In the genomic region with DNA sequence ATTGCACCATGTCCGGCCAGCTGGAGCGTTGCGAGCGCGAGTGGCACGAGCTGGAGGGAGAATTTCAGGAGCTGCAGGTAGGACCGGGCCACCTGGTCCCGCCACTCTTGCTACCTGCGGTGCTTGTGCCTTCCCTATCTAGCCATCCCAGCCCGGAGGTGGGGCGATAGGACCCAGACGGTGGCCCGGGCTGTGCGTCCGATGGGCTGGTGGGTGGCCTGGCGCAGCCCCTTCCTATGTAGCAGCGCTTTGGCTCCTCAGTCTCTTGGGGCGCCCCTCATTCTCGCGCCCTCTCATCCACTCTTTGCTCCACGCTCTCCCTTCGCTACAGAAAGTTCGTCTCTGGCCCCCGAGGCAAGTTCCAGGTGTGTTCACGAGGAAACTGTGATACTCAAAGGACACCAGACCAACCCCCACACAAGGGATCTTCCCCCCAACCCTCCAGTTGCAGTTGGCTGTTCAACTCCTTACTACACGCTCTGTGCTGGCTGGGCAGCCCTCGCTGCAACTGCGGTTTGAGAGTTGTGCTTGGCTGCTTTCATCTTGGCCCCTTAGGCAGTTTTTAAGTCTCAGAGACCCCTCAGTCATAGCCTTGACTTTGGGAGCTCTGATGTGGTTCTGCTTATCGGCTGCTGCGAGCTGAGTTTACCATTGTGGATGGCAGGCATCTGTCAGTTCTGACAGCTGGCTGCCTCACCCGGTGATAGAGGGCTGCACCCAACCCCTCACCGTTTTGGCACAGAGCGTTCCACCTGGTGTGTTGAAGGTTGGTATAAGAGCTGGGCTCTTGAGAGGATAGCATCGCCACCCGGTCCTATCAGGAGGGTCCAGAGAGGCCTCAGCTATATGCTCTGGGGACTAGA, we compare ENCODE assay signal across 8 mouse cellular contexts. TPM values are rescaled to one million over a fixed set of nuclear protein-coding genes. Genes with fewer than 3 reads are reported as not detected.
DNase-seq lines count a peak whose midpoint lies in the region; ATAC-seq and TF ChIP-seq lines count a peak whose summit lies in the region.

No protein-coding gene starts in this region.

- H3K4me1 ChIP-seq in kidney, embryonic 14.5 days (ENCODE audit: control insufficient read depth, insufficient read depth, low read length): peaks cover 16% of the 10 kb centered on the region
- no peaks in the 10 kb centered on the region; the same call in 1 of the 2 replicates for H3K4me1 ChIP-seq in intestine, postnatal 0 days (replicated peaks; ENCODE audit: control insufficient read depth, insufficient read depth, low read length)
- peaks cover 22% of the 10 kb centered on the region for H3K4me1 ChIP-seq in neural tube, embryonic 12.5 days

- peaks cover 3% of the 10 kb centered on the region; the same call in 1 of the 2 replicates for H3K9me3 ChIP-seq in kidney, embryonic 14.5 days (ENCODE audit: control insufficient read depth, low read length)
- no peaks in the 10 kb centered on the region for H3K9me3 ChIP-seq in intestine, postnatal 0 days (ENCODE audit: control insufficient read depth)
- peaks cover 4% of the 10 kb centered on the region; the same call in 1 of the 2 replicates for H3K9me3 ChIP-seq in neural tube, embryonic 12.5 days

- peak overlapping the region; percentile 2; the same call in 1 of the 2 replicates for H3K27ac ChIP-seq in kidney, embryonic 14.5 days (ENCODE audit: low read depth, low read length)
- no peak overlapping the region for H3K27ac ChIP-seq in intestine, postnatal 0 days (ENCODE audit: low read depth, low read length)
- H3K27ac ChIP-seq in neural tube, embryonic 12.5 days: peak overlapping the region; percentile 51; the same call in 1 of the 2 replicates

- 3% methylated on average over 34 of the region's 35 CpGs for WGBS in kidney, embryonic 14.5 days
- 1% methylated on average over 35 of the region's 35 CpGs for WGBS in intestine, postnatal 0 days
- 5% methylated on average over 35 of the region's 35 CpGs for WGBS in neural tube, embryonic 12.5 days

- peak overlapping the region; percentile 52 for H3K4me3 ChIP-seq in kidney, embryonic 14.5 days (ENCODE audit: low read length)
- peak overlapping the region; percentile 67 for H3K4me3 ChIP-seq in intestine, postnatal 0 days (ENCODE audit: low read depth, low read length)
- H3K4me3 ChIP-seq in neural tube, embryonic 12.5 days: peak overlapping the region; percentile 72

- no peaks in the 10 kb centered on the region for H3K27me3 ChIP-seq in kidney, embryonic 14.5 days (ENCODE audit: control insufficient read depth, insufficient read depth, low read length)
- H3K27me3 ChIP-seq in intestine, postnatal 0 days (replicated peaks; ENCODE audit: control insufficient read depth, insufficient read depth, low read length): no peaks in the 10 kb centered on the region
- H3K27me3 ChIP-seq in neural tube, embryonic 12.5 days (replicated peaks): no peaks in the 10 kb centered on the region

- no peaks in the 10 kb centered on the region for H3K36me3 ChIP-seq in kidney, embryonic 14.5 days (ENCODE audit: control insufficient read depth, insufficient read depth, low read length)
- H3K36me3 ChIP-seq in intestine, postnatal 0 days (ENCODE audit: control insufficient read depth, insufficient read depth): no peaks in the 10 kb centered on the region
- H3K36me3 ChIP-seq in neural tube, embryonic 12.5 days: no peaks in the 10 kb centered on the region

- no peak for DNase-seq in kidney, adult 9 months
- DNase-seq in NIH3T3 (ENCODE audit: low read depth): peak; percentile 22
- DNase-seq in adrenal gland, postnatal 4 days (ENCODE audit: low spot score in 2 of 2): no peak
- no peak for DNase-seq in layer of hippocampus, adult 11-12 months (ENCODE audit: low spot score)

- peak overlapping the region; percentile 60 for H3K9ac ChIP-seq in kidney, embryonic 14.5 days (ENCODE audit: low read depth, low read length)
- H3K9ac ChIP-seq in intestine, postnatal 0 days (ENCODE audit: low read depth, low read length): peak overlapping the region; percentile 47
- H3K9ac ChIP-seq in neural tube, embryonic 12.5 days: peak overlapping the region; percentile 80

- peak; percentile 85 for ATAC-seq in kidney, embryonic 14.5 days (ENCODE audit: low FRiP score, low TSS enrichment)
- peak; percentile 78 for ATAC-seq in erythroblast, adult 5-6 weeks (replicated peaks; ENCODE audit: low FRiP score, poor library complexity, severe bottlenecking)
- ATAC-seq in intestine, postnatal 0 days: peak; percentile 61
- ATAC-seq in neural tube, embryonic 12.5 days (ENCODE audit: low FRiP score, low read depth): peak; percentile 87

- H3K4me2 ChIP-seq in kidney, embryonic 14.5 days (replicated peaks; ENCODE audit: low read depth, low read length): peak overlapping the region; percentile 82
- peak overlapping the region; percentile 97 for H3K4me2 ChIP-seq in intestine, postnatal 0 days (replicated peaks; ENCODE audit: low read depth)
- H3K4me2 ChIP-seq in neural tube, embryonic 12.5 days (replicated peaks): peak overlapping the region; percentile 95

- TF ChIP-seq CTCF in intestine, postnatal 0 days (IDR thresholded peaks at IDR 0.05; ENCODE audit: low read depth): no peak

RNA-seq across cellular contexts. Expression of gene Tmem120b, which starts 8.4 kb away (rescaled TPM):
- 12.0 and 13.1 TPM in 2 replicates for polyA plus RNA-seq in kidney, embryonic 14.5 days (2014; fragmentation: Nextera tagmentation; extraction: Ambion mirVana)
- total RNA-seq in erythroblast, adult 5-6 weeks (2015; ENCODE audit: low replicate concordance): 14.4 and 28.6 TPM in 2 replicates
- total RNA-seq in erythroblast, adult 5-6 weeks (2017; ENCODE audit: low replicate concordance): 25.6 and 61.1 TPM in 2 replicates
- polyA plus RNA-seq in intestine, postnatal 0 days (2015; fragmentation: Nextera tagmentation; extraction: Ambion mirVana): 3.2 and 4.2 TPM in 2 replicates
- polyA plus RNA-seq in neural tube, embryonic 12.5 days (2016; fragmentation: Nextera tagmentation; extraction: Ambion mirVana): 17.4 and 19.4 TPM in 2 replicates
- 10 to 100 TPM; 11.4 to 12.2 TPM for total RNA-seq in adrenal gland, postnatal 4 days (2021)

RNA-seq across cellular contexts. Expression of gene Morn3, which starts 29.8 kb away (rescaled TPM):
- 1.3 and 1.7 TPM in 2 replicates for polyA plus RNA-seq in kidney, embryonic 14.5 days (2014; fragmentation: Nextera tagmentation; extraction: Ambion mirVana)
- not detected in 2 replicates for total RNA-seq in erythroblast, adult 5-6 weeks (2015; ENCODE audit: low replicate concordance)
- not detected in 2 replicates for total RNA-seq in erythroblast, adult 5-6 weeks (2017; ENCODE audit: low replicate concordance)
- 0.43 TPM in 1 of 2 replicates, not detected in the other for polyA plus RNA-seq in intestine, postnatal 0 days (2015; fragmentation: Nextera tagmentation; extraction: Ambion mirVana)
- not detected in 2 replicates for polyA plus RNA-seq in neural tube, embryonic 12.5 days (2016; fragmentation: Nextera tagmentation; extraction: Ambion mirVana)
- total RNA-seq in adrenal gland, postnatal 4 days (2021): not detected

RNA-seq across cellular contexts. Expression of gene Rhof, which starts 55.8 kb away (rescaled TPM):
- polyA plus RNA-seq in kidney, embryonic 14.5 days (2014; fragmentation: Nextera tagmentation; extraction: Ambion mirVana): 2.0 and 3.2 TPM in 2 replicates
- total RNA-seq in erythroblast, adult 5-6 weeks (2015; ENCODE audit: low replicate concordance): 1.5 and 2.1 TPM in 2 replicates
- 0.70 and 2.1 TPM in 2 replicates for total RNA-seq in erythroblast, adult 5-6 weeks (2017; ENCODE audit: low replicate concordance)
- 17.0 TPM in 2 replicates for polyA plus RNA-seq in intestine, postnatal 0 days (2015; fragmentation: Nextera tagmentation; extraction: Ambion mirVana)
- polyA plus RNA-seq in neural tube, embryonic 12.5 days (2016; fragmentation: Nextera tagmentation; extraction: Ambion mirVana): 2.4 and 2.9 TPM in 2 replicates
- 1 to 10 TPM; 1.8 TPM for total RNA-seq in adrenal gland, postnatal 4 days (2021)
